Mouse (Mus musculus) MN1 (cell line): ENCODE data around the gene Sipa1l1.

Experiments used
- DNase-seq: peaks from one replicate; pipeline ENCODE4 v3.0.0-alpha.2; 2016; ENCODE audit warnings: low spot score

Gene Sipa1l1

DNA sequence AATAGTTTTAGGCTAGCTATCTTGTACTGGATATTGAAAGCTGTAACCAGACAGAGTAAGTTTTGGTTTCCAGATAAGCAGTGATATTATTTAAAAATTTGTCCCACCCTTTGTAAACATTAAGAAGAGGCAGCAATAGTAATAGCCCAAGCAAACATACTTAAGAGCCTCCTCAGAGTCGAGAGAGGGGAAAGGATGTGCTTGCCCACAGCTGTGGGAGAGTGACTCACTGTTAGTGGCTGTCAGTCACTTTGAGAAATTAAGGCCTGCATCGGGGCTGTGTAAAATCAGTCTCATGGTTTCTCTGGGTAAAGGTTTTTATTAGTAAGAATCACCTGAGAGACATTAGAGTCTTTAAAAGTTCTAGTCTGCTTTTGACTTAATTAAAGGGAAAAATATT is 40.6 kb downstream of the Sipa1l1 start:
- DNase-seq, result no peak

DNA sequence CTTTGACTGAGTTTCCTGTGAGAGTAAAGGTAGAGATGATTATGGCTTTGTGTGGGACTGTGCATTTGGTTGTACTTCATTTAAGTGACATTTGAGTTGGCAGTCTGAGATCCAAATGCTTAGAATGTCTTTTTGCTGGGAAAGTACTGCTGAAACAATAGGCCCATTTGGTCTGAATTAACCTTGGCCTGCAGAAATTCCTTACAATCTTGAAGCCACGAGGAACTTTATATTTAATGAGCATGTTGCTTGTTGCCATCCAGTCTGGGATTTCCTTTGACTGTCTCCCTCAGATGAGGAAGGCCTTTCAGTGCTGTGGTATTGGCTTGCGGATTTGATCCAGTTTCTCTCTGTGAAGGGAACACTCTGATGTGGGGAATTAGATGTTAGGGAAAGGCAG is 43.9 kb downstream of the Sipa1l1 start:
- no peak for DNase-seq

DNA sequence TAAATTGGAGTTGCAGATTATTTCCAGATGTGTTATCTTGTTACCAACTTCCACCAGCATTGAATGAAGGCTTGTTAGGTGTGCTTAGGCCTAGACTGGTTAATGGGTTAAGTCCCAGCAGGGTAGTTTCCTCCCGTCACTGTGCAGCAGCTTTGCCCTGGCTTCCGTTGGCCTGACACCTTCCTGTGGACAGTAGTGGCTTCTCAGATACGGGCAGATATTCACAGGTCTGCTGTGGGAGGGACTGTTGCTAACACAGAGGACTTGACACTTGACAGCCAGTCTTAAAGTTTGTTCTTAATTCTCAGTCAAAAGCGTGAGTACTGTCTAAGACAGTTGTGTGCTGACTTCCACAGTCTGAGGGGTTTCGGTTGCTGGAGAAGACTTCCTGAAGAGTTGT is 45.8 kb downstream of the Sipa1l1 start:
- DNase-seq, result no peak

DNA sequence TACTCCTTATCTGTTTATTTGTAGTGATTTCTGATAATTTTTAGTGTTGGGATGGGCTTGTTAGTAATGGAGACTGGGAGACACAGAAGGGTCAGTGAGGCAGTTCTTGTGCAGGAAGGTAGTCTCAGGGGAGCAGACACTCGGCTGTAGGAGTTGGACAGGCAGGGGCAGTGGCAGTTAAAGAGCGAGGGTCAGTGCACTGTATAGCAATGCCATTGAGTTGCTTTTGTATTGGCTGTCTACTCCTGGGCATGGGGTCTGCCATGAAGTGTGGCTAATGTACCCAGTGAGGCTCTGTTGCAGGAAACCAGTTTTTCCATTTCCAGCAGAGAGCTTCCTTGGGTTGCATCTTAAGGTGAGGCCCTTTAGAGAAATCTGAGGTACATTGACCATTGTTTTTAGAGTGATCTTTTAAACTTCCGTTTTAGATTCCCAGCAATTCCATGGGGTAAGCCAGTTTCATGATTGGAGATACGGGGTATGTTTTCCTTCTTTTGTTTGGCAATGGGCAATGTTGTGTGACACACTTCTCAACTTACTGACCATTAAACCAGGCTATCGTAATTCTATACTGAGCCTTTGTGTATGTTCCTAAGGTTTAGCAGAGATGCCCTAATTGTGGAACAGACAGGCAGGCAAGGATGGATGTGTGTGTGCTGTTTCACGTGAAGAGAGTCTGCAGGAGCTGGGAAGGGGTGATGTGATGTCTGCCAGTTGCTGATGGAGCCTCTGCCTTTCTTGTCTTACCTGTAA is 47.9 kb downstream of the Sipa1l1 start:
- no peak for DNase-seq

DNA sequence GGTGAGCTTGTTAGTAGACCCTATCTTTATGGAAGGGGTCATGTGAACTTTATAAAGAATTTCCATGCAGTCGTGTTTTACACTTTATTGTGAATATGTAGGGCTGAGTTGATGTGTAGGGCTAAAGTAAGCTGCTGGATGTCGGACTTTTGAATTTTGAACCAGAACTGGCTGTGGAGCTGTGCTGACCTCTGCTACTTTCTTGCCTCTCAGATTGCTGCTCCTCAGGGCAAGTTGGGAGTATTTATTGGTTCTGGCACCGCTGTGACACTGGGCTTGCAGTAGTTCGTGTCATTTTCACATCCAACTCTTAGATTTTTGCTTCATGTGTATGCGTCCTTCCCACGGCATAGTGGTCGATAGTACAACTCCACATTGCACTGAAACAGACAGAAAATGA is 49.1 kb downstream of the Sipa1l1 start:
- DNase-seq, result no peak

DNA sequence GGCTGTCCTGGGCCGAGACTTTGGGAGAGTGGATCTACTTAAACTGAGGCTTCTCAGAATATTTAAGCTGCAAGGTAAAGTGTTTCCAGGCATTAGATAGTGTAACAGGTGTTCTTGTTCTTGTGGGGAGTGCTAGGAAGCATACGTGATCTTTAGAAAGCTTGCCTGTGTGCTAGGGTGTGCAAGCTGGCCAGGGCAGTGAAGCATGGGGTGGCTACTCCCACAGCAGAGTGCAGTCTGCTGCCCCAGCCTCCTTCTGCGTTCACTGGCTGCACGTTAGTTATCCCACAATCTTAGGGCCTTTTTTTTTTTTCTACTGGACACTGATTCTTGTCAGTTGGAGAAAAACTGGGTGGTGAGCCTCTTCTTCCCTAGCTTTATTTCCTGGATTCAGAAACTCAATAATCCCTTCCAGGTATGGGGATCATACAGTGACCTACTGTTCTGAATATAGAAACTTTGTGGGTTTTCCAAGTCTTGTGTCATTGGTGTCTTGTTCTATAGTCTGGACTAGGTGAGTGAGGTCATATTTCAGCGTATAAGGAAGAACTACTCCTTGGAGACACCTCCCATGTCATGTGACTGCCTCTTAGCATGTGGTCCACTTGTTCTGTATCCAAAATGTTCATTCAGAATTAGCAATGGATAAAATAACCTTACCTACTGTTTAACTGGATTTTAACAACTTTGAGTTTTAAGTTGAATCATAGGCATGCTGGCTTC is 51.4 kb downstream of the Sipa1l1 start:
- no peak for DNase-seq

DNA sequence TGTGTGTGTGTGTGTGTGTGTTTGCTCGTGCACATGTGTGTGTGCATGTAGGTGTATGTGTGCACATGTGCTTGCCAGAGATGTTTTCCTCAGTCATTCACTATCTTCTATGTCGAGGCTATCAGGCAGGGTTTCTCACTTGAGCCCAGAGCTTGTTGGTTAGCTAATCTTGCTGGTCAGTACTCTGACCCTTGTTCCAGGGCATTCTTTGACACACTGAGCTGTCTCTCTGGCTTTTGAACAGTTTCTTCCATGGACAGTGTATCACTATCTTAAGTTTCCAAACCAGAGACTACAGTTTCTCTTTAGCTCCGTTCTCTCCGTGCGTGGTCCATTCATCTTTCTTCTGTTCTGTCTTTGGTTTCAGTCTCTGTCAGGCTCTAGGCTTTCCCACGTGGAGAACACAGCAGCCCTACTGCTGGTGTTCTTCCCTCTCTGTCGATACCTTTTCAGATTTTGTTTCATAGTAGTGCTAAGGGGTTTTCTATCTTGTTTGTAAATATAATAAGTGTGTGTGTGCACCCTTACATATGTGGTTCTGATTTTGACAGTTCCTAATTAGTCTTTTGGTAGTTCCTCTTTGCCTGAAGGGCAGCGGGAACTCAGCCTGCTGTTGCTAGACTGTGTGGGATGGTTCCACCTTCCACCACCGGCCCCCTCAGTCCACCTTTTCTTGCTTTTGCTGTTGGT is 54.2 kb downstream of the Sipa1l1 start:
- no peak for DNase-seq

DNA sequence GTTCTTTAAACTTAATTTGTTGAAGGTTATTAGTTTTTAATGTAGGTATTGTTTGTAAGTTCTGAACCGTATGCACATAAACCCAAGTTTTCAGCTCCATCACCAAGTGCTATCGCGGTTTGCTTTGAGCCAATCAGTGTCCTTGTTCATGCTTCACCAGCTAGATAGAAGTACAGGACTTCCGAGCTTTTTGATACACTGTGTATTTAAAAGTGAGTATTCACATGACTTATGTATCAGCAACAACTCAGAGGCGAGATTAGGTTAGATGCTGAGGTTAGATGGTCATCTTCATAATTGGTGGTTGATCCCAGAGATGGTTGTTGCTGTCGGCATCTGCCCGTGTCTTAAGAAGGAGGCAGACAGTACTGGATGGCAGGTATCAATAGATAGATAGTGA is 55.7 kb downstream of the Sipa1l1 start:
- no peak for DNase-seq

DNA sequence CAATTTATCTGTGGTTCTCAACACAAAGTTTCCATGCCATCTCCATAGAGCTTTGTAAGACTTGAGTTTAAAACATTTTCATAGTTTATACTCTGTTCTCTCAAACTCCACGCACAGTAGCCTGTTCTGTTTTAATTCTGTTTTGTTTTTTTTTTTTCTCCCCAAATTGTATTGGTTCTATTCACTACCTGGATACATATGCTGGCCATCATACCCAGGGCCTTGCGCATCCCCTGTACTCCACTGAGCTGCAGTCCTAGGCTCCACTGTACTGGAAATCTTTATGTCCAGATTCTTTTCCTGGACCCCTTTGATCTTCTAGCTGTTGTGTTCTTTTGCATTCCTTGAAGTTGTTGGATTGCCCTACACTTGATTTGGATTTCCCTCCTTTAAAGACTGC is 56.2 kb downstream of the Sipa1l1 start:
- no peak for DNase-seq

DNA sequence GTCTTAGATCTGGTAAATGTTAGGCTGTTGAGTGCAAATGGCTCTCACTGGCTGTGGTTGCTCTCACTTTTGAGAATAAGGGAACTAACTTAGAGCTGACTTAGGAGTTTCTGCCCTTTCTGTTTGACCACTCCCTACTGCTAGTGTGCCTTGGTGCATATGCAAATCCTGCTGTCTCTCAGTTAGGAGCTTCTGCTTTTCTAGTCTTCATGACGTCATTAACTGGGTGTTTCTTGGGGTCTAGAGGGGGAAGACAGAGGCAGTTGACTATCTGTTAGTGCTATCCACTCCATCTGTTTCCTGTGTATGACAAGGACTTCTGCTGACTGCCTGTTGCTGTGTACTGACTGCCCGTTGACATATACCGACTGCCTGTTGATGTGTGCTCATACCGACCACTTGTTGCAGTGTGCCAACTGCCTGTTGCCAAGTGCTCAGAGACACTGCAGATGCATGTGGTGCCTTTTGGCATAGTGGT is 56.7 kb downstream of the Sipa1l1 start:
- no peak for DNase-seq

DNA sequence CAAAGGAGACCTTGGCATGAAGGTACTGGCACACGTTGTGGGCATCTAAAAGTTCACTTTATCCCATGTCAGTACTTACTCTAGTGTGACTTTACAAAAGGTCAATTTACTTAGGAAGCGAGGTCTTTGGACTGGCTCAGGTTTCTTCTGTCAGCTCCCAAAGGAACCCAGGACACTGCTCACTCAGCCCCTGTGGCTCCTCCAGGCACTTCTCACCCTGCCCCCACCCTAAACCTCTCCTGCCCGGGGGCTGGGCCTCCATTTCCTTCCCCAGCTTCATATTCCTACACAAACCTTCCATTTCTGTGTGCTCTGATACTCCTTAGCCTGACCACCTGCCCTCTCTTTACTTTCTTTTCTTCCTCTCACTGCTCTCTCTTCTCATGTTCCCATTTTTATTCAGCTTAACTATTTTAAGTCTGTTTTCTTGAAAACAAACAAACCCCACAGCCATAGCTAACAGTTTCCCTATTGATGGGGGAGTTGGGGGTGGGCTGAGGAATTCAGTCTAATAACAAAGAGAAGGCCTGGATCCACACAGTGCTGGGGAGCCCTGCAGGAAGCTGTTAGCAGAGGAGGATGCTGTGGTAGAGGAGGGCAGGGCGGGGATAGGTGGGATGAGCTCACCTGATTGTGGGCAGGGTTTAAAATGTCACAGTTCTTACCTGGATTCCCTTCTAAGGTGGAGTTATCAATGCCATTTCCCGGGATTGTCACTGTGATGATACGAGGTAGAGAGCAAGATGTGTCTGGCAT is 57.4 kb downstream of the Sipa1l1 start:
- DNase-seq, result no peak

DNA sequence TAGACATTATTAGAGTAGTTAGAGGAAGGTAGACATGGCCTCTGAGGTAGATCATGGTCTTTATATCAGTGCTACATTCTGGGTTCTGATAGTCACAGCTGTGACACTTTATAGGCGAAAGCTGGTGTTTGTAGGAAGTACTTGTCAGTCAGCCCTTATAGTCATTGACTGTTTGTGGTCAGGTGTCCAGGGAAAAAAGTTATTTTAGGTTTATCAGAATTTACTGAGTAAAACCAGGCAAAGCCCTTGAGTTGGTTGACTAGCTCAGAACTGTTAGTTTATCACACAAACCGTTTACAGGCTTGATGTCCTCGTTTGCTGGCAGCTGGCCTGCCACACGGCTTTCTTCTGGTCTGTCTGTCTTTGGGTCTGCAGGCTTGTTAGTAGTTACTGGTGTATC is 61.0 kb downstream of the Sipa1l1 start:
- DNase-seq, result no peak

DNA sequence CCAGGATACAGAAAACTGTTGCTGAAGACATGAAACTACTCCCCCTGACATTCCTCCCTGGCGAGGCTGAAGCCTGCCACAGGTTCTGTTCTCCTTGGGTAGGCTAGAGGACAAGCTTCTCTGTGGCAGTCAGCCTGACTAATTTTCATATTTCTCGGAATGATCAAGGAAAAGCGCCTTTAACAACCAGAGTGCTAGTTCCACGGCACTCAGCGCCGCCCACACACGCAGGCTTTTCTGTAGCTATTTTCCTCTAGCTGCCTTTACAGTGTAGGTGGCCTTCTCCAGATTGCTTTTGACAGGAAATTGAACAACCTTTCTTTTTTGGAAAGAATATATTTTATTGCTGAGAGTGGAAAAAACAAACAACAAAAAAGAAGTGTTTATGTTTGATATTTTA is 62.1 kb downstream of the Sipa1l1 start:
- DNase-seq, result no peak

DNA sequence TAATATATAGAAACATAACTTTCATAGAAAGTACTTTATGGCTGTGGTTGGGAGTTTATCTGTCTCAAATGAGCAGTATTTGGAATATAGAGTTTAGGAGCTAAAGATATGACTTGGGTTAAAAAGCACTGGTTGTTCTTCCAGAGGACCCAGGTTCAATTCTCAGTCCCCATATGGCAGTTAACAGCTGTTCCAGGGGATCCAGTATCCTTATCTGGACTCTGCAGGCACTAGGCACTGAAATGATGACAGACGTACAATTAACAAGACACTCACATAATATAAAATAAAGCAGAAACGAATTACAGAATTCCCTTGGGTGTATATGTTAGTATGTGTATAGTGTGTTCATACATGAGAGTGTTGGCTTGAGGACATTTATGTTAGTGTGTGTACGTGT is 64.1 kb downstream of the Sipa1l1 start:
- DNase-seq, result no peak

DNA sequence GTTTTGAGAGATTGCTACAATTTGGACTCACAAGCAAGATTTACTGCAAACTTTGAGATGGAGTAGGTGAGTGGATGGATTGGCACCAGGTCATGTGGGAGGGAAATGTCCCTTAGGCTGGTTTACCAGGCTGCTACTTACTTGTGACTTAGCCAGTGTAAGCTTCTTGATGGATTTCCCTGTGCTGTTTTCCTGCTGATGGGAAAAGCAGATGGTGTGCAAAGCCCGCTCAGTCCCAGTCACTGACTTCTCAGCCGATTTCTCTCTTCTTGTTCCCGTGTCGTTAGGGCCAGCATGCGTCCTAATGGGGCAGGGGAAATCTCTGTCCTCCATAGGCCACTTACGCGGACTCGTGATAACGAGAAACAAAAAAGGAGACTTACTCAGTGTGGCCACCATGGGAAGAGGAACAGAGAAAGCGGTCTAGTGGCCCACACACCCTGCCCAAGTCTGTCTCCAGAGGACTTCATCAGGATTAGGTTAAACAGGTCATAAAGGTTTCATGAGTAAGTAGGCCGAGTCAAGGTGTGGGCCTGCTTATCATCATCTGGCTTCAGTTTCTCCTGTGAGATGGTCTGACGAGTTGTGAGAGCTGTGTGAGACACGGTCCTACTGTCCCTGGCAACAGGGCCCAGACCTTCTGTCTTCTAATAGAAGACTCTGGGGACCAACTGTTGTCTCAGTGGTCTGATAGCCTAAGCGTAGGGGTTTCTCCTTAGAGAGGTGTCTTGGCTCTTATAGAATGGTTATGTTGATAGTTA is 65.5 kb downstream of the Sipa1l1 start:
- no peak for DNase-seq

DNA sequence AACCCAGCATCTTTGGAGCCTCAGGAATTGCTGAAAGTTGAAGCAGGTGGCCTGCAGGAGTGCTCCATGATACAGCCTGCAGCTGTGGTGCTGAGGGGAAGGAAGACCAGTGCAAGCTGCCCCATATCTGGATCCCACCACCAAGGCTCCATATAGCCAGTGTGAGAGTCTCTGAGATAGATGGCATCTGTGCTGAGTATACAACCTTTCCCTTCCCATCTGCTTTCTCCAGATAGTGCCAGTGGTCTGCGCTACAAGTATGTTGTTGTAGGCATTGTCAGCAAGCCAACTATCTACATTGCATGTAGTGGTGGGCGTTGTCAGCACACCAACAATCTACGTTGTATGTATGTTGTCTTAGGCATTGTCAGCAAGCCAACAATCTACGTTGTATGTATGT is 68.0 kb downstream of the Sipa1l1 start:
- no peak for DNase-seq

DNA sequence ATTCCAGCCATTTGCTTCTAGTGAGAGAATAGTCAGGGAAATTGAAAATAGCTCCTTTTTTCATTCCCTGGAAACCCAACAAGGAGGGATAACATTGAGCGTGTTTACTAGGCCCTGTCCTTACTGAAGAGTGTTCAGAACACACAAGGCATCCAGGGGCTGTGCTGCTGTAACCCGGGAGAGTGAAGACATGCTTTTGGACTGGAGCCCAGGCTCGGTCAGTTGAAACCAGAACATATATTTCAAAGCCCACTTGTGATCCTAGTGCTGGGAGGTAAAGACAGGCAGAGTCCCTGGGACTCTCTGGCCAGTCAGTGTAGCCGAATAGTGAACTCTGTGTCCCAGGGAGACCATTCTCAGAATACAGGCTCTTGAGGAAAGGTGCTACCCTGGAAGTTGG is 68.8 kb downstream of the Sipa1l1 start:
- DNase-seq, result no peak

DNA sequence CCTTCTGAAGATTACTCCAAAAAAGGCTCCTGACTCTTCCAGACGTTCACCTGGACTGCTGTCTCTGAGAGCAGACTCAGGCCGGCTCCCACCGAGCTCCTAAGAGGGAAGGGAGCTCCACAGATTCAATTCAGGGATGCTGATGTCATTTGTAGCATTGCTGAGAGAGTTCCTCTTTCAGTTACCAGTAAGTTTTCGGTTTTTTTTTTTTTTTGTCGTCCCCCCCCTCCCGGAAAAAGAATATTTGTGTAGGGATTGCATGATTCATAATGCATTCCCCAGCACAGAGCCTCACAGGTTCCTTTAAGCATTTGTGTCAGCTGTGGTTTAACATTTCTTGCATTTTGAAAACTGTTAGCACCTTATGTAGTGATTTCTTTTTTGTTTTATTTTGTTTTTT is 71.6 kb downstream of the Sipa1l1 start:
- no peak for DNase-seq

DNA sequence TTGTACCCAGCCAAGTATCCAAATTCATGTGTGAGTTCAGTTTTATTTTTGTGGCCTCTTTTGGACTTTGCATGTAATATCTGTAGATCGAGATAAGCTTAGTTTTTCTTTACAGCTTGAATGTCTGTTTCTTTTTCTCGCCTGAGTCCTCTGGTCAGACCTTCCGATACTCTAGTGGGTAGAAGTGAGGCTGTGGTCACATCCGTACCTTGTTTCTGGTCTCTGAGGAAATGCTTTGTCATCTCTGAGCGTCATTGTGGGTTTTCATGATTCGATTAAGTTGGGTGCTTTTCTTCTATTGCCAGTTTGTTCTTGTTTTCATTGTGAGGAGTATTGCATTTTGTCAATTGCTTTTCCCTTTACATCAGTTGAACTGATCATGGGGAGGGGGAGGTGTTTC is 76.1 kb downstream of the Sipa1l1 start:
- no peak for DNase-seq

DNA sequence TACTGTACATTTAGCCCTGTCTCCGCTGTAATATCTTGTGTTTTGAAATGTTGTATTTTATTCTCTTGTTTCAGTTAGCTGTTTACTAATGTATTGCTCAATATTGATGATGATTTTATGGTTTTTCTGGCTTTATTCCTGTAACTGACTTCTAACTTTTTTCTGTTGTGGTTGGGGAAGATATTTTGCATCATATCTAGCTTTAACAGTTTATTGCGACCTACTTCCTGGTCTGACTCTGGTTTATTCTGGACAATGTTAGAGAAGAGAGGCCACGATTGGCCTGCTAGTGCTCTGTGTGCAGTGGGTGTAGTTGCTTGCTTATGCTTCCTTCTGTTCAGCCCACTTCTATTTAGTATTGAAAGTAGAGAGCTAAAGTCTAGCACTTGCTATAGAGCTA is 77.3 kb downstream of the Sipa1l1 start:
- DNase-seq, result no peak

DNA sequence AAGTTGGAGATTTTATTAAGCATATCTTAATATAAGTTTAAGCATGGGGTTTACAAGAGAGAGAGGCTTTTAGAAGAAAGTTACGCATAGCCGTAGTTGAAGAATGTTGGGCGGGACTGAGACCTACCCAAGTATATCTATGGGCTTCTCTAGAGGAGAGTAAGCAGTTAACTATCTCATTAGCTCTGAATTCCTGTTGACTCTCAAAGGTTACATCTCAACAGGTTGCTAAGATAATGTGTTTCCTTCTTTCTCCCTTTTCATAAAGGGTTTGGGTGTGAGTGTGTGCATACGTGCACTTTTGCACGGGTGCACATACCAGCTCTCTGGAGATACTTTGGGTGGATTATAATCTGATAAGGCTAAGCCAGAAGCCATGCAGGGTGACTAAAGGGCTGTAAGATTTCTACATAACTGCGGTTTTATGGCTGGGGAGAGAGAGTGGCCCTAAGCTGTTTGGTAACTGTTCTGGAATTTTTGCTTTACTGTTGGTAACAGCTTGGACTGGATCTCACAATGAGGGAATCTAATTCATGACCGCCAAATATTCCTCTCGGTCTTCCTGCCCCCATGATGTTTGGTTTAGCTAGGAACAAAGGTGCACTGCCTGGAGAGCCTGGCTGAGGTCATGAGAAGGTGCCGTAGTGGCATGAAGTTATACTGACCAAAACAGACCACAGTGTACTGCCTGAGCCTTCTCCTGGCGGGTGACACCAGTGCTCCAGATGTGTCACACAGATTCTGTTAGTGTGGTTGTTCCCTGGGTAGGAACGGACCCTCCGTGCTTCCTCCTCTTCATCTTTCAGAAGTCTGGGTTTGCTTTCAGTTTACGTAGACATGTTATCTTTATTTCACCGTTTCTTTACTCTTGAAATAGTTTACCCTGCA is 78.5 kb downstream of the Sipa1l1 start:
- DNase-seq, result no peak
